Comparison of ENCODE assay signal across 8 mouse cellular contexts in the genomic region with DNA sequence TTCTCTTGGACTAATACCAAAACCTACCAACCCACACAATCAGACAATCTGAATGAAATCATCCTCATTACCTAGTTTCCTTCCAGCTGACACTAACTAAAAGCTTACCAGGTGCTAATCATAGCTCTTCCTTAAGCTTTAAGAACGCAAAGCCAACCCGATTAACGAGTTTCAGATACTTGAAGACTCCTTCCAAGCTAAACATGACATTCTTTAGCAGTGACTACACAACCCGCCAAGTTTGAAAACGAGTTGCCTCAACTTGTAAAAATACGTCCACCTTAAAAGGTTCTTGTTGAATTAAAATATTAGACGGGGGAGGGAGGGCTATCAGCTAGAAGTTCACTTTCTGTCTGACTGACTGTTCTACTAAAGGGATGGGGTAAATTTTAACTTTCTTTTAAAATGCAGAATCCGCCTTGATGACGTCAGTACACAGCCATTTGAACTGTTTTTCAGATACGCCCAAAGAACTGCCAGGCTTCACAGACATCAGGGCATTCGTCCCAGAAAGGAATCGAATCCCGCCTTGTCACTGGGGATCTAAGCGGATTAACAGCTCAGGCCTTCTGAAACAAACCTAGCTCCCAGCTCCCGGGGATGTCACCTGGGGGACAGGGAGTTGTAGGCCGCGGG. TPM values are rescaled to one million over a fixed set of nuclear protein-coding genes. Genes with fewer than 3 reads are reported as not detected.
DNase-seq lines count a peak whose midpoint lies in the region; ATAC-seq and TF ChIP-seq lines count a peak whose summit lies in the region.

No protein-coding gene starts in this region.

- peak; percentile 4; the same call in 1 of the 2 replicates for ATAC-seq in heart, embryonic 14.5 days (ENCODE audit: insufficient number of reproducible peaks, insufficient read depth, low FRiP score, low read depth)
- ATAC-seq in liver, embryonic 14.5 days (ENCODE audit: insufficient read depth) = peak; percentile 68

- 0 out of 2 replicates have a peak, but pooled peaks cover 3% of the 10 kb centered on the region for H3K36me3 ChIP-seq in heart, embryonic 14.5 days (ENCODE audit: control insufficient read depth, insufficient read depth, low read length)
- H3K36me3 ChIP-seq in liver, embryonic 14.5 days (replicated peaks; ENCODE audit: control insufficient read depth, insufficient read depth, low read depth) = peaks cover 4% of the 10 kb centered on the region; the same call in 1 of the 2 replicates

- TF ChIP-seq EP300 in liver, embryonic 14.5 days (IDR thresholded peaks at IDR 0.05; ENCODE audit: low read depth) = no peak

- peak overlapping the region; percentile 74 for H3K9ac ChIP-seq in heart, embryonic 14.5 days (ENCODE audit: low read length)
- H3K9ac ChIP-seq in liver, embryonic 14.5 days (replicated peaks) = peak overlapping the region; percentile 92

- no peak overlapping the region for H3K27ac ChIP-seq in brown adipose tissue, adult 24 weeks (replicated peaks; ENCODE audit: low read depth, low read length)
- peak overlapping the region; percentile 56 to 68 for H3K27ac ChIP-seq in heart, embryonic 14.5 days (replicated peaks in 1 of 2; ENCODE audit: control insufficient read depth in 1 of 2, insufficient read depth in 1 of 2, low read depth in 2 of 2, low read length in 2 of 2)
- H3K27ac ChIP-seq in liver, embryonic 14.5 days = peak overlapping the region; percentile 82

- WGBS in heart, embryonic 14.5 days = 2% methylated on average over 17 of the region's 17 CpGs
- 2% methylated on average over 17 of the region's 17 CpGs for WGBS in liver, embryonic 14.5 days (ENCODE audit: insufficient replicate concordance)

- peak; percentile 5 to 23 for DNase-seq in spleen, postnatal 36 days (ENCODE audit: low spot score in 2 of 2)
- no peak for DNase-seq in spleen, postnatal 10 days (ENCODE audit: low spot score in 2 of 2)
- peak; percentile 41 to 66 (median 54) for DNase-seq in liver, embryonic 14.5 days (ENCODE audit: low read depth in 3 of 3, low spot score in 3 of 3)
- DNase-seq in retina, embryonic 14.5 days (ENCODE audit: low spot score) = peak; percentile 29
- no peak for DNase-seq in left cerebral cortex, adult 9 months (ENCODE audit: low spot score in 2 of 2)
- no peak for DNase-seq in right cerebral cortex, postnatal 25 days

- H3K4me3 ChIP-seq in brown adipose tissue, adult 24 weeks (ENCODE audit: insufficient read depth, low read depth, low read length) = peak overlapping the region; percentile 72
- peak overlapping the region; percentile 62 to 78 for H3K4me3 ChIP-seq in heart, embryonic 14.5 days (ENCODE audit: control insufficient read depth in 1 of 2, insufficient read depth in 1 of 2, low read depth in 1 of 2, low read length in 2 of 2)
- H3K4me3 ChIP-seq in liver, embryonic 14.5 days (ENCODE audit: insufficient read depth in 1 of 2, low read depth in 2 of 2, low read length in 2 of 2) = peak overlapping the region; percentile 91 to 93

- no peaks in the 10 kb centered on the region for H3K27me3 ChIP-seq in heart, embryonic 14.5 days (ENCODE audit: control insufficient read depth, insufficient read depth, low read length)
- H3K27me3 ChIP-seq in liver, embryonic 14.5 days (ENCODE audit: control insufficient read depth, insufficient read depth, low read length) = no peaks in the 10 kb centered on the region; the same call in 1 of the 2 replicates

- H3K4me2 ChIP-seq in heart, embryonic 14.5 days (ENCODE audit: low read length) = peak overlapping the region; percentile 76
- H3K4me2 ChIP-seq in liver, embryonic 14.5 days (ENCODE audit: low read depth) = peak overlapping the region; percentile 69

- H3K9me3 ChIP-seq in heart, embryonic 14.5 days (ENCODE audit: control insufficient read depth, low read length) = no peaks in the 10 kb centered on the region
- H3K9me3 ChIP-seq in liver, embryonic 14.5 days (ENCODE audit: control insufficient read depth, low read length) = no peaks in the 10 kb centered on the region

- no peak for TF ChIP-seq CTCF in liver, embryonic 14.5 days (IDR thresholded peaks at IDR 0.05; ENCODE audit: low read depth)

- no peaks in the 10 kb centered on the region for H3K4me1 ChIP-seq in brown adipose tissue, adult 24 weeks (ENCODE audit: control insufficient read depth, insufficient read depth, insufficient read length, low read length)
- peaks cover 3 to 8% of the 10 kb centered on the region in 2 experiments; a peak in 2 of 4 replicates for H3K4me1 ChIP-seq in heart, embryonic 14.5 days (ENCODE audit: control insufficient read depth in 2 of 2, insufficient read depth in 2 of 2, low read length in 2 of 2)
- peaks cover 5 to 11% of the 10 kb centered on the region in 2 experiments; a peak in 3 of 4 replicates for H3K4me1 ChIP-seq in liver, embryonic 14.5 days (replicated peaks; ENCODE audit: control insufficient read depth in 2 of 2, insufficient read depth in 2 of 2, low read length in 1 of 2)

RNA-seq across cellular contexts. Expression of gene Diaph3, which starts 0.6 kb away (rescaled TPM):
- not detected in 2 replicates for polyA plus RNA-seq in brown adipose tissue, adult 24 weeks (2012; ENCODE audit: insufficient read depth, insufficient read length, missing spikeins)
- 14.0 and 15.3 TPM in 2 replicates for polyA plus RNA-seq in heart, embryonic 14.5 days (2014; fragmentation: Nextera tagmentation; extraction: Ambion mirVana)
- polyA plus RNA-seq in liver, embryonic 14.5 days (2012; rRNA removed) = 4.7 and 8.9 TPM in 2 replicates
- polyA plus RNA-seq in liver, embryonic 14.5 days (2014; fragmentation: Nextera tagmentation; extraction: Ambion mirVana) = 14.6 and 15.2 TPM in 2 replicates

Comparison
In these comparisons a context has a peak if more than half of its experiments do, and no peak if none do; other contexts are left out.
1. DNase-seq: peak in spleen, postnatal 36 days (2 of 2), liver, embryonic 14.5 days (3 of 3) and retina, embryonic 14.5 days (single experiment); none in spleen, postnatal 10 days (0 of 2), left cerebral cortex, adult 9 months (0 of 2) and right cerebral cortex, postnatal 25 days (single experiment).
2. Peak in every context shown above with its lines, with median percentiles within 50 percentile points of each other: H3K4me3 ChIP-seq.